In the genomic region with DNA sequence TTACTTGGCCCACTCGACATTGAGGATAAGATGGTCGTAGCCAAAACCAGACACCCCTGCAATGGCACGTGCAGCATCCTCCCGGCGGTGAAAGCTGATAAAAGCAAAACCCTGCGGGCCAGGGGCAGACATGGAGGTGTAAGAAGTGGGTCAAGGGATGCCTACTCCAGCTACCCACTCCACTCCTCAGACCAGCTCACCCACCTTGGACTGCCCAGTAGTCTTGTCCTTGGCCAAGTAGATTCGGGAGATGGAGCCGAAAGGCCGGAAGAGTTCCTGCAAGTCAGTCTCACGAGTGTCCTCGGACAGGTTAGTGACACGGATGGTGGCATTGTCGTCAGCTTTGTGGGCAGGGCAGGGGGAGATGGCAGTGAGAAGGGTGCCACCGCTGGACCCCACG, we compare ENCODE assay signal across 20 mouse cellular contexts.
"Had no signal": no experiment of that assay in that cellular context is flagged by ENCODE, and none has a peak within 500 bp of the region (broad histone marks: within the 10 kb centered on the region; RNA-seq: fewer than 3 reads in every experiment).

No protein-coding gene starts in this region.

- H3K9me3 ChIP-seq: lung, embryonic 15.5 days; megakaryocyte, embryonic 14.5 days; midbrain, embryonic 13.5 days; midbrain, embryonic 15.5 days; neural tube, embryonic 13.5 days; stomach, embryonic 15.5 days had no signal

- H3K9ac ChIP-seq: liver, embryonic 14.5 days; lung, embryonic 15.5 days; midbrain, embryonic 13.5 days; midbrain, embryonic 15.5 days; neural tube, embryonic 13.5 days; stomach, embryonic 15.5 days had no signal

- H3K27me3 ChIP-seq: lung, embryonic 15.5 days; megakaryocyte, embryonic 14.5 days; midbrain, embryonic 13.5 days; midbrain, embryonic 15.5 days; neural tube, embryonic 13.5 days; stomach, embryonic 15.5 days had no signal

- H3K4me2 ChIP-seq: lung, embryonic 15.5 days; midbrain, embryonic 11.5 days; midbrain, embryonic 13.5 days; midbrain, embryonic 15.5 days; neural tube, embryonic 13.5 days; stomach, embryonic 15.5 days had no signal

- DNase-seq: lung, adult 2 months; lung, postnatal 14 days; lung, postnatal 36 days; retina, postnatal 1 day; right cerebral cortex, adult 18-20 months; right cerebral cortex, postnatal 25 days; thymus, adult 2 months; thymus, postnatal 25 days; thymus, postnatal 4 days had no signal

- H3K27ac ChIP-seq: liver, embryonic 14.5 days; lung, embryonic 15.5 days; macrophage; midbrain, embryonic 13.5 days; midbrain, embryonic 15.5 days; neural tube, embryonic 13.5 days; stomach, embryonic 15.5 days; stomach, postnatal 0 days had no signal

- H3K4me3 ChIP-seq: lung, embryonic 15.5 days; megakaryocyte, embryonic 14.5 days; midbrain, embryonic 13.5 days; midbrain, embryonic 15.5 days; neural tube, embryonic 13.5 days; stomach, embryonic 15.5 days had no signal

- ATAC-seq: lung, postnatal 0 days; midbrain, embryonic 13.5 days; midbrain, embryonic 15.5 days had no signal
